Mouse (Mus musculus): ENCODE results near the gene Ccnq. TPM values are rescaled to one million over a fixed set of nuclear protein-coding genes. Genes with fewer than 3 reads are reported as not detected.

The Ccnq gene
- 35.9 and 43.4 TPM in 2 replicates for polyA plus RNA-seq (2014; fragmentation: Nextera tagmentation; extraction: Ambion mirVana)

GRCm38 (mm10) chr11:78750885-78751842, at the start of gene Ccnq:
Gene Ccnq, minus strand, starts transcription at chr11:78751729.
- H3K4me2 ChIP-seq (ENCODE audit: low read depth, low read length, severe bottlenecking), result peak within 1 kb of the TSS; percentile 76
- H3K9ac ChIP-seq (ENCODE audit: low read length), result peak within 1 kb of the TSS; percentile 77
- WGBS, result 11% methylated on average over 57 of the region's 59 CpGs
- no peaks in the 10 kb centered on the region for H3K9me3 ChIP-seq (ENCODE audit: control insufficient read depth, low read length)
- H3K4me1 ChIP-seq (replicated peaks; ENCODE audit: control insufficient read depth, insufficient read depth, low read length), result no peaks in the 10 kb centered on the region
- peak; percentile 89 for DNase-seq (ENCODE audit: low spot score)
- H3K27ac ChIP-seq (ENCODE audit: low read depth, low read length), result 0 out of 2 replicates have a peak within 1 kb of the TSS, but pooled peaks have one; percentile 38
- H3K36me3 ChIP-seq (ENCODE audit: control insufficient read depth, insufficient read depth, low read length), result no peaks in the 10 kb centered on the region
- H3K27me3 ChIP-seq (ENCODE audit: control insufficient read depth, insufficient read depth, low read length), result no peaks in the 10 kb centered on the region
- peak; percentile 83 for ATAC-seq (replicated peaks; ENCODE audit: low FRiP score)
- peak within 1 kb of the TSS; percentile 63 for H3K4me3 ChIP-seq (ENCODE audit: low read depth, low read length)

- no peak for DNase-seq (ENCODE audit: low spot score)
- no peaks in the 10 kb centered on the region for H3K9me3 ChIP-seq (ENCODE audit: control insufficient read depth, low read length)
- no peak overlapping the region for H3K4me3 ChIP-seq (ENCODE audit: low read depth, low read length)
- WGBS, result 94% methylated on average over 4 of the region's 4 CpGs
- no peak overlapping the region for H3K27ac ChIP-seq (ENCODE audit: low read depth, low read length)
- no peak for ATAC-seq (replicated peaks; ENCODE audit: low FRiP score)
- H3K27me3 ChIP-seq (ENCODE audit: control insufficient read depth, insufficient read depth, low read length), result no peaks in the 10 kb centered on the region
- no peak overlapping the region for H3K9ac ChIP-seq (ENCODE audit: low read length)
- H3K36me3 ChIP-seq (ENCODE audit: control insufficient read depth, insufficient read depth, low read length), result no peaks in the 10 kb centered on the region
- no peaks in the 10 kb centered on the region for H3K4me1 ChIP-seq (replicated peaks; ENCODE audit: control insufficient read depth, insufficient read depth, low read length)
- H3K4me2 ChIP-seq (ENCODE audit: low read depth, low read length, severe bottlenecking), result no peak overlapping the region
Observed at GRCm38 (mm10) chr11:78801094-78801493, 49.6 kb upstream of the Ccnq start.

- no peak overlapping the region for H3K27ac ChIP-seq (ENCODE audit: low read depth, low read length)
- DNase-seq (ENCODE audit: low spot score) (no peak), ATAC-seq (replicated peaks; ENCODE audit: low FRiP score) (no peak)
- H3K36me3 ChIP-seq (ENCODE audit: control insufficient read depth, insufficient read depth, low read length), result no peaks in the 10 kb centered on the region
- no peaks in the 10 kb centered on the region for H3K27me3 ChIP-seq (ENCODE audit: control insufficient read depth, insufficient read depth, low read length)
- H3K4me2 ChIP-seq (ENCODE audit: low read depth, low read length, severe bottlenecking), result no peak overlapping the region
- H3K9ac ChIP-seq (ENCODE audit: low read length), result no peak overlapping the region
- no peak overlapping the region for H3K4me3 ChIP-seq (ENCODE audit: low read depth, low read length)
- peaks cover 10% of the 10 kb centered on the region for H3K4me1 ChIP-seq (replicated peaks; ENCODE audit: control insufficient read depth, insufficient read depth, low read length)
- WGBS, result 89% methylated on average over 10 of the region's 10 CpGs
- no peaks in the 10 kb centered on the region for H3K9me3 ChIP-seq (ENCODE audit: control insufficient read depth, low read length)
Observed at GRCm38 (mm10) chr11:78796072-78796729, 44.7 kb upstream of the Ccnq start.

GRCm38 (mm10) chr11:78793116-78793515, 41.6 kb upstream of the Ccnq start:
- no peaks in the 10 kb centered on the region for H3K9me3 ChIP-seq (ENCODE audit: control insufficient read depth, low read length)
- no peak overlapping the region for H3K4me2 ChIP-seq (ENCODE audit: low read depth, low read length, severe bottlenecking)
- no peak for DNase-seq (ENCODE audit: low spot score)
- H3K4me3 ChIP-seq (ENCODE audit: low read depth, low read length), result no peak overlapping the region
- no peaks in the 10 kb centered on the region for H3K27me3 ChIP-seq (ENCODE audit: control insufficient read depth, insufficient read depth, low read length)
- 82% methylated on average over 11 of the region's 11 CpGs for WGBS
- no peak for ATAC-seq (replicated peaks; ENCODE audit: low FRiP score)
- no peak overlapping the region for H3K9ac ChIP-seq (ENCODE audit: low read length)
- peaks cover 10% of the 10 kb centered on the region for H3K4me1 ChIP-seq (replicated peaks; ENCODE audit: control insufficient read depth, insufficient read depth, low read length)
- H3K27ac ChIP-seq (ENCODE audit: low read depth, low read length), result no peak overlapping the region; the same call in 1 of the 2 replicates
- no peaks in the 10 kb centered on the region for H3K36me3 ChIP-seq (ENCODE audit: control insufficient read depth, insufficient read depth, low read length)

GRCm38 (mm10) chr11:78792465-78792864, 40.9 kb upstream of the Ccnq start:
- Histone ChIP-seq H3K4me1 (replicated peaks; ENCODE audit: control insufficient read depth, insufficient read depth, low read length) (peaks cover 10% of the 10 kb centered on the region), H3K9ac (ENCODE audit: low read length) (no peak overlapping the region), H3K9me3 (ENCODE audit: control insufficient read depth, low read length) (no peaks in the 10 kb centered on the region), H3K4me2 (ENCODE audit: low read depth, low read length, severe bottlenecking) (peak overlapping the region; percentile 21; the same call in 1 of the 2 replicates), H3K4me3 (ENCODE audit: low read depth, low read length) (no peak overlapping the region), H3K27ac (ENCODE audit: low read depth, low read length) (peak overlapping the region; percentile 75), H3K36me3 (ENCODE audit: control insufficient read depth, insufficient read depth, low read length) (no peaks in the 10 kb centered on the region), H3K27me3 (ENCODE audit: control insufficient read depth, insufficient read depth, low read length) (no peaks in the 10 kb centered on the region)
- WGBS, result 37% methylated on average over 11 of the region's 11 CpGs
- no peak for DNase-seq (ENCODE audit: low spot score)
- no peak for ATAC-seq (replicated peaks; ENCODE audit: low FRiP score)

GRCm38 (mm10) chr11:78792055-78792454, 40.5 kb upstream of the Ccnq start:
- no peaks in the 10 kb centered on the region for H3K36me3 ChIP-seq (ENCODE audit: control insufficient read depth, insufficient read depth, low read length)
- H3K27ac ChIP-seq (ENCODE audit: low read depth, low read length), result peak overlapping the region; percentile 75
- H3K4me3 ChIP-seq (ENCODE audit: low read depth, low read length), result no peak overlapping the region
- H3K4me2 ChIP-seq (ENCODE audit: low read depth, low read length, severe bottlenecking), result no peak overlapping the region
- ATAC-seq (replicated peaks; ENCODE audit: low FRiP score), result no peak
- no peaks in the 10 kb centered on the region for H3K9me3 ChIP-seq (ENCODE audit: control insufficient read depth, low read length)
- H3K27me3 ChIP-seq (ENCODE audit: control insufficient read depth, insufficient read depth, low read length), result no peaks in the 10 kb centered on the region
- H3K4me1 ChIP-seq (replicated peaks; ENCODE audit: control insufficient read depth, insufficient read depth, low read length), result peaks cover 10% of the 10 kb centered on the region
- peak; percentile 64 for DNase-seq (ENCODE audit: low spot score)
- no peak overlapping the region for H3K9ac ChIP-seq (ENCODE audit: low read length)
- WGBS, result 18% methylated on average over 5 of the region's 5 CpGs

- no peaks in the 10 kb centered on the region for H3K27me3 ChIP-seq (ENCODE audit: control insufficient read depth, insufficient read depth, low read length)
- peak overlapping the region; percentile 75 for H3K27ac ChIP-seq (ENCODE audit: low read depth, low read length)
- 60% methylated on average over 4 of the region's 4 CpGs for WGBS
- H3K4me2 ChIP-seq (ENCODE audit: low read depth, low read length, severe bottlenecking), result no peak overlapping the region
- no peak overlapping the region for H3K9ac ChIP-seq (ENCODE audit: low read length)
- H3K36me3 ChIP-seq (ENCODE audit: control insufficient read depth, insufficient read depth, low read length), result no peaks in the 10 kb centered on the region
- no peak overlapping the region for H3K4me3 ChIP-seq (ENCODE audit: low read depth, low read length)
- H3K9me3 ChIP-seq (ENCODE audit: control insufficient read depth, low read length), result no peaks in the 10 kb centered on the region
- ATAC-seq (replicated peaks; ENCODE audit: low FRiP score) (no peak), DNase-seq (ENCODE audit: low spot score) (no peak)
- peaks cover 10% of the 10 kb centered on the region for H3K4me1 ChIP-seq (replicated peaks; ENCODE audit: control insufficient read depth, insufficient read depth, low read length)
Observed at GRCm38 (mm10) chr11:78791582-78791981, 40.1 kb upstream of the Ccnq start.

GRCm38 (mm10) chr11:78789370-78790060, 38.0 kb upstream of the Ccnq start:
- ATAC-seq (replicated peaks; ENCODE audit: low FRiP score) (no peak), DNase-seq (ENCODE audit: low spot score) (no peak)
- H3K27ac ChIP-seq (ENCODE audit: low read depth, low read length), result peak overlapping the region; percentile 27; the same call in 1 of the 2 replicates
- H3K9ac ChIP-seq (ENCODE audit: low read length), result no peak overlapping the region
- peaks cover 19% of the 10 kb centered on the region for H3K4me1 ChIP-seq (replicated peaks; ENCODE audit: control insufficient read depth, insufficient read depth, low read length)
- WGBS, result 69% methylated on average over 11 of the region's 11 CpGs
- H3K9me3 ChIP-seq (ENCODE audit: control insufficient read depth, low read length), result no peaks in the 10 kb centered on the region
- no peak overlapping the region for H3K4me2 ChIP-seq (ENCODE audit: low read depth, low read length, severe bottlenecking)
- no peak overlapping the region for H3K4me3 ChIP-seq (ENCODE audit: low read depth, low read length)
- H3K27me3 ChIP-seq (ENCODE audit: control insufficient read depth, insufficient read depth, low read length), result no peaks in the 10 kb centered on the region
- H3K36me3 ChIP-seq (ENCODE audit: control insufficient read depth, insufficient read depth, low read length), result no peaks in the 10 kb centered on the region

All from forebrain, embryonic 11.5 days (tissue).